Mouse (Mus musculus): ENCODE measurements around the gene Marveld1. TPM values are rescaled to one million over a fixed set of nuclear protein-coding genes. Genes with fewer than 3 reads are reported as not detected.

Gene Marveld1
- 0.60 and 0.89 TPM in 2 replicates for polyA plus RNA-seq (2021; fragmentation: Nextera tagmentation)
- long read RNA-seq, experiment 1, partial matches to known transcripts = 0 of 3 reads
- long read RNA-seq, experiment 1, other reads (novel, unspliced or antisense) = 0 of 3 reads
- long read RNA-seq, experiment 2, transcript Marveld1-201 (2 exons, 3,066 nt) = major isoform, 5 of 6 reads
- long read RNA-seq, experiment 2, partial matches to known transcripts = 0 of 6 reads
- long read RNA-seq, experiment 2, other reads (novel, unspliced or antisense) = 0 of 6 reads

DNA sequence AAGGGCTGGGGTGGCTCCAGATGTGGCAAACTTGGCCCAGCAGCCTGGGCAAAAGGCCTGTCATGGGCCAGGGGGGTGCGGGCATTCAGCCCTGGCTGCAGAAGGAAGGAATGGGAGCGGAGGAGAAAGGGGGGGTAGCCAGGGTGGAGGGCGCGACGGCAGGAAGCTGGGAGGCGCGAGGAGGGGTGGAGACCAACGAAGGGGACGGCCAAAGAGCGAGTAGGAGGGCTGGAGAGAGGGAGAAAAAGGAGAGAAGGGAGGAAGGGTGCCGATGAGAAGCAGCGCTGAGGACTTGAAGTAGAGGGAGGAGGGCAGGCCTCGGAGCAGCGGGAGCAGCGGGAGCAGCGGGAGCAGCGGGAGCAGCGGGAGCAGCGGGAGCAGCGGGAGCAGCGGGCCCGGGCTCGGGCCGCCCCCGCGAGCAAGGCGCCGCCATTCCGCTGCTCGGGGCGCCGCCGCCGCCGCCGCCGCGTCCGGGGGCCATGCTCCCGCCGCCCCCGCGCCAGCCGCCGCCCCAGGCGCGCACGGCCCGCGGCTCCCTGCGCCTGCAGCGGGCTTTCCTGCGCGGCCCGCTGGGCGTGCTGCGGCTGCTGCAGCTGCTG is at the start of gene Marveld1:
Gene Marveld1, plus strand, starts transcription at position 231 of the 599 bp plus-strand sequence.

DNA sequence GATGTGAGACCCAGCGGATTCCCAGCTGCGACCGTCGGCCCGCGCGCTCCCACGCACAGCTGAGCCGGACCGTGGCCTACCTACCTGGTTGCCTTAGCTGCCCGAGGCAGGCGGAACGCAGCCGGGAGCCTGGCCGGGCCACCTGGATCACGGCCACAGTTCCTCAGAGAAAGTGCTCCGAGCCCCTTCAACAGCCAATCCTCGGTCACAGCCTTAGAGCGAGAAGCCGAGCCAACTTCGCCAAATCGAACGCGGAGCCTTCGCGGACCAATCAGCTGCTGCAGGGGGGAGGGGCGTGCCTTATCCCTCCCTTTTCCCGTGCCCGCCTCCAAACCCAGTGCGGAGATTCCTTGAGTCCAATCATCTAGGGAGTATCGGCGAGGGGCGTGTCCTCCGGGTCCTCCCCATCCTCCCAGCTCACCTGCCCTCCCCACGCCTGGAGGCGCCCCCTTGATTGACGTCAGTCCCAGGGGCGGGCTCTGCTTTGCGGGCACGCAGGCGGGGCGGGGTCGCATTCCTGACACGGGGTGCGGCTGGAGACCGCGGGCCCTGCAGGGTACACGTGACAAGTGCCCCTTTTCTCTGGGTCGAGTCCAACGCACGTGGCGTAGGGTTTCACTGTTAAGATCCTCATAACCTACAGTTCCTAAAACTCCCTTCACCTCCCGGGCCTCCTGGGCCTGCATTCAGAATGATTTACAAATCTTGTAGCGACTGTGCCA is 18.3 kb upstream of the Marveld1 start, which contains the start of gene Avpi1:
Gene Avpi1, minus strand, starts transcription at position 273 of the 722 bp plus-strand sequence.

DNA sequence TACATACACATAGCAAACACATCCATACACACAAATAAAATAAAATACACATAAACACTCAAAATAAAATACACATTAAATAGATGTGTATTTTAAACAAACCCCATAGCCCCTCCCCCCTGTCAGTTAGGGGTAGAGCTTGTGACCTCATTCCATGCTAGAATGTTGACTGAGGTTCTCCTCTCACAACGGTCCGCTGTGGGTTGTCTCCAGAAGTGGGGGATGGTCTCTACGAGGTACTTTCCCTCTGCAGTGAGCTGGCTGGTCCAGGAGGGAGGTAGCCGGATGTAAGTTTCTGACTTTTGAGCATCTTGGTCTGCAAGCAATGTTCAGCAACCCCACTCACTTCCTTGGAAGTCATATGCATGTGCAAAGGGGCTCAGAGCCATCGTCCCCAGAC is 16.6 kb downstream of the Marveld1 start, which contains the start of gene Zfyve27:
Gene Zfyve27, plus strand, starts transcription at position 188 of the 400 bp plus-strand sequence.

Other genes starting within 250 kb of the Marveld1 start
- gene Pgam1, start 235.5 kb upstream of the Marveld1 start, polyA plus RNA-seq (2021; fragmentation: Nextera tagmentation) = 781 and 829 TPM in 2 replicates
- 53.5 and 54.9 TPM in 2 replicates for gene Exosc1, start 214.0 kb upstream of the Marveld1 start, polyA plus RNA-seq (2021; fragmentation: Nextera tagmentation)
- gene Zdhhc16, start 213.9 kb upstream of the Marveld1 start, polyA plus RNA-seq (2021; fragmentation: Nextera tagmentation) = 30.0 and 30.7 TPM in 2 replicates
- 8.5 and 8.8 TPM in 2 replicates for gene Mms19, start 166.2 kb upstream of the Marveld1 start, polyA plus RNA-seq (2021; fragmentation: Nextera tagmentation)
- gene Ubtd1, start 165.6 kb upstream of the Marveld1 start, polyA plus RNA-seq (2021; fragmentation: Nextera tagmentation) = 3.5 and 4.2 TPM in 2 replicates
- gene Ankrd2, start 111.4 kb upstream of the Marveld1 start, polyA plus RNA-seq (2021; fragmentation: Nextera tagmentation) = 0.50 and 0.56 TPM in 2 replicates
- gene Hoga1, start 101.8 kb upstream of the Marveld1 start, polyA plus RNA-seq (2021; fragmentation: Nextera tagmentation) = 0.73 and 0.92 TPM in 2 replicates
- gene 4933411K16Rik, start 95.2 kb upstream of the Marveld1 start, polyA plus RNA-seq (2021; fragmentation: Nextera tagmentation) = not detected in 2 replicates
- gene Morn4, start 61.0 kb upstream of the Marveld1 start, polyA plus RNA-seq (2021; fragmentation: Nextera tagmentation) = 53.1 and 58.1 TPM in 2 replicates
- gene Pi4k2a, start 56.9 kb upstream of the Marveld1 start, polyA plus RNA-seq (2021; fragmentation: Nextera tagmentation) = 8.1 and 8.4 TPM in 2 replicates
- gene Avpi1, start 18.3 kb upstream of the Marveld1 start, polyA plus RNA-seq (2021; fragmentation: Nextera tagmentation) = 65.3 and 67.0 TPM in 2 replicates
- gene Zfyve27, start 16.6 kb downstream of the Marveld1 start, polyA plus RNA-seq (2021; fragmentation: Nextera tagmentation) = 10.1 and 10.7 TPM in 2 replicates
- 0.28 and 1.5 TPM in 2 replicates for gene Sfrp5, start 54.9 kb downstream of the Marveld1 start, polyA plus RNA-seq (2021; fragmentation: Nextera tagmentation)
- 105 and 124 TPM in 2 replicates for gene Golga7b, start 100.2 kb downstream of the Marveld1 start, polyA plus RNA-seq (2021; fragmentation: Nextera tagmentation)